Mouse (Mus musculus): ENCODE measurements around the gene Nxpe4.

GRCm38 (mm10) chr9:48214751-48215150, 52.9 kb downstream of the Nxpe4 start:
- no peak for TF ChIP-seq TAL1 (IDR thresholded peaks at IDR 0.05; ENCODE audit: low read length)
- no peak for TF ChIP-seq GATA1 (IDR thresholded peaks at IDR 0.05; ENCODE audit: low read length)
